Mouse (Mus musculus): ENCODE data around the gene Lalba. TPM values are rescaled to one million over a fixed set of nuclear protein-coding genes. Genes with fewer than 3 reads are reported as not detected.

The Lalba gene
- polyA plus RNA-seq, 1 experiment from 2014 or later: not detected

DNA sequence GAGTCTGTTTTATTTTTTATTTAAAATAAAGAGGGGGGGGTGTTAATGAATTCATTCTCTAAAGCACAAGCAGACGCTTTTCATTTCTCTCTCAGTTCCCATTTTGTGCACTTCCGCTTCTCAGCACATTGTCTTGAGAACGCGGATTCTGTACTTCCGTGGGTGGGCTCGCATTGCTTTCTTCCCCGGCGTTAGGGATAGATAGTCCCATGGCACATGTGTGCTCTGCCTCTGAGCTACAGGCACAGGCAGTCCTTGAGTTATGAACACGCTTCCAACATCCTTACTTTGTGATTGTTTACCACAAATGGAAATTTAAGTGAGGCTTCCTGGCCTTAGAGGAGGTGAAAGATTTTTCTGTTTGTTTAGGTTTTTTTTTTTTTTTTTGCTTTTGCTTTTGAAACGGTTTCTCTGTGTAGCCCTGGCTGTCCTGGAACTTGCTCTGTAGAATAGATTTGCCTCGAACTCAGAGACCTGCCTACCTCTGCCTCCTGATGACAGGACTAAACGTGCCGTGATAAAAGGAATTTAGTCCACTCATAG, 28.9 kb upstream of the Lalba start:
- H3K4me2 ChIP-seq: no peak overlapping the region

DNA sequence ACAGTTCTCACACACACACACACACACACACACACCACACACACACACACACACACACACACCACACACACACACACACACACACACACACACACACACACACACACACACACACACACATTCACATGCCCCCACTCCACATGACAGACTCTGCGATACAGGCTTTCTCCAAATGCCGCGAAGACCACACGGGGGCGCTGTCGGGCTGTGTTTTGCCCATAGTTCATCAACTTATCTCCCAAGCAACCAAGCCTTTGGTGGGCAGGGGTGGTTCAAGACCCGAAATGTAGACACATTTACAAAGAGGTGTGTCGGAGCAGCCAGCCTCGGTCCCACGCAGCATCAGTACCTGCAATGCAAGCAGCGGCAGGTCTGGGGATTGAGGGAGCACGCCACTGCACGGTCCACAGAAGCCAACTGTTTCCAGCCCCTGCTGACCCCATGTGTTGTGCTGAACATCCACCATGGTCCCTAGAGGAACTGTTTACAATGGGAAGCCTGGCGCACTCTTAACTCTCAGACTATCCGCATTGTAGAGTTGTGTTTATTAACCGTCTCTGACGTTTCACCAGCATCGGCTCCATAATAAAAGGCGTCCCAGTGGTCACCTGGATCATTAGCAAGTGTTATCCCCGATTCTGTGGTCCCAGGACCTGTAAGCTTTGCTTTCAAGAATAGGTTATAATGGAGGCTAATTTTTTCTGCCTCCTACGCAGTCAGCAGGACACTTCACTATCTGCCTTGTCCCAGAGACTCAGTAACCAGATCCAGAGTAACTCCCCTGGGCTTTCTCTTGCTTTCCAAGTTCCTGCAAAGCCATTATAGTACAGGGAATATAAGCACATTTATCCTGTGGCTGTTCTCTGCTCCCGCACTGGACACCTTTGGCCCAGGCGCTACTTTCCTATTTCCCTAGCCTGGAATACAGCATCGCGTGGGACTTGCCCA, 28.2 kb upstream of the Lalba start:
- Histone ChIP-seq H3K27ac (no peak overlapping the region), H3K4me3 (peak overlapping the region; percentile 17; the same call in 1 of the 2 replicates), H3K36me3 (replicated peaks) (no peaks in the 10 kb centered on the region), H3K9me3 (no peaks in the 10 kb centered on the region), H3K4me1 (peaks cover 5% of the 10 kb centered on the region; the same call in 1 of the 2 replicates), H3K4me2 (peak overlapping the region; percentile 40), H3K27me3 (replicated peaks) (no peaks in the 10 kb centered on the region), H3K9ac (no peak overlapping the region)
- no peak; the same call in 1 of the 2 replicates for ATAC-seq (replicated peaks)
- WGBS: 22% methylated on average over 25 of the region's 25 CpGs

More for the DNA sequence above, 28.9 kb upstream of the Lalba start:
- 45% methylated on average over 13 of the region's 13 CpGs for WGBS
- Histone ChIP-seq H3K9me3 (no peaks in the 10 kb centered on the region), H3K27ac (no peak overlapping the region), H3K4me1 (peaks cover 5% of the 10 kb centered on the region; the same call in 1 of the 2 replicates), H3K9ac (no peak overlapping the region), H3K4me3 (no peak overlapping the region), H3K27me3 (replicated peaks) (no peaks in the 10 kb centered on the region), H3K36me3 (replicated peaks) (no peaks in the 10 kb centered on the region)
- no peak for ATAC-seq (replicated peaks)

DNA sequence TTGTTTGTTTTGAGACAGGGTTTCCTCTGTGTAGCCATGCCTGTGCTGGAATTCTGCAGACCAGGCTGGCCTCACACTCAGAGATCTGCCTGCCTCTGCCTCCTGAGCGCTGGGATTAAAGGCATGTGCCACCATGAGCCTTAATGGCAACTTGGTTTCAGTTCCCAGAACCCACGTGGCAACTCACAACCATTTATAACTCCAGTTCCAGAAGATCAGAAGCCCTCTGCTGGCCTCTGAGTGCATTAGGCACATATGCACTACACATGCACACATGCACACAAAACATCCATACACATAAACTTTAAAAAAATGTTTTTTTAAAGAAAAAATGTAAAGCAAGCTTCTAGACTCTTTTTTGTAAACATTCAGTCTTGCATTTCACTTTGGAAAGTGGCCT, 26.9 kb upstream of the Lalba start:
- Histone ChIP-seq H3K9ac (no peak overlapping the region), H3K9me3 (no peaks in the 10 kb centered on the region), H3K27me3 (replicated peaks) (no peaks in the 10 kb centered on the region), H3K4me3 (no peak overlapping the region), H3K4me1 (peaks cover 5% of the 10 kb centered on the region; the same call in 1 of the 2 replicates), H3K36me3 (replicated peaks) (no peaks in the 10 kb centered on the region), H3K27ac (no peak overlapping the region), H3K4me2 (no peak overlapping the region)
- WGBS: 64% methylated on average over 2 of the region's 2 CpGs
- no peak for ATAC-seq (replicated peaks)

DNA sequence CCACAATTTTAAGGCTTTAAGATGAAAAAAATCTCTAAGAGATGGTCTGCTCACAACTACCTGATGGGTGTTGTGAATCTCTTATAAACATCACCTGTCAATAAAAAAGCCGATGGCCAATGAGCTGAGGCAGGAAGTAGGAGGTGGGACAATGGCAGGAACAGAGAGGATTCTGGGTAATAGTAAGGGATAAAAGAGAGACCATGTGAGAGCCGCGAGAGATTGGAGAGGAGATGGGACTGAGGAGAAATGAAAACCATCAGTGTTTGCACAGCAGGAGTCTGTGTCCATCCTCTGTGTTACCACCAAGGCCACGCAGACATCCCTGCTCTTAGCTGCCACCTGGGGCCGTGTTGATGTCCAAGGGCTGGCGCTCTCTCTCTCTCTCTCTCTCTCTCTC, 24.8 kb upstream of the Lalba start:
- Histone ChIP-seq H3K4me2 (no peak overlapping the region), H3K27ac (no peak overlapping the region), H3K4me1 (peaks cover 5% of the 10 kb centered on the region; the same call in 1 of the 2 replicates), H3K9ac (no peak overlapping the region), H3K36me3 (replicated peaks) (no peaks in the 10 kb centered on the region), H3K4me3 (no peak overlapping the region), H3K27me3 (replicated peaks) (no peaks in the 10 kb centered on the region), H3K9me3 (no peaks in the 10 kb centered on the region)
- ATAC-seq (replicated peaks): no peak
- 83% methylated on average over 5 of the region's 6 CpGs for WGBS

DNA sequence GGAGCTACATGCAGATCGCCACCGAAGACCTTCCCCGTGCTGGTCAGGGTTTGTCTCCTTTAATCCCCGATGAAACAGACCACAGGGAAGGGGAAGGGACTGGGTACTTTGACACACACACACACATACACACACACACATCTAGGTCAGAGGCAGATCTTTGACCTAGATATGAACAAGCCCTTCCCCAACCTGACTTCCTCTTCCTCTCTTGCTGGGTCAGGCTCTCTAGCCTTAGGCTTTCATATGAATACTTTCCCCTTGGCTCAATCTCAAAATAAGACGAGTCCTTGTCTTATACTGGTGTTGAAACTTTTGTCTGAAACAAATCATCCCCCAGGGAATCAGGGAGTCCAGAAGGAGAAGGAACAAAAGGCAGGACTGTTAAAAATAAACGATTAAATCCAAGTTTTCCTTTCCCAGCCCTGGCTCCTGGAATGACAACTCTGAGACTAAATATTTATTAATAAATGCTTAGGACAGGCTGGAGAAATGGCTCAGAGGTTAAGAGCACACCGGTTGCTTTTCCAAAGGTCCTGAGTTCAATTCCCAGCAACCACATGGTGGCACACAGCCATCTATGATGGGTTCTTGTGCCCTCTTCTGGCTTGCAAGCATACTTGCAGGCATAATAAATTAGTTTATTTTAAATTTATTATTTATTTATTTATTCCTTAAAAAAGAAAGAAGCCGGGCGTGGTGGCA, 23.9 kb upstream of the Lalba start:
- 83% methylated on average over 9 of the region's 9 CpGs for WGBS
- Histone ChIP-seq H3K36me3 (replicated peaks) (no peaks in the 10 kb centered on the region), H3K4me3 (no peak overlapping the region), H3K27ac (no peak overlapping the region), H3K4me1 (peaks cover 5% of the 10 kb centered on the region; the same call in 1 of the 2 replicates), H3K4me2 (no peak overlapping the region), H3K9me3 (no peaks in the 10 kb centered on the region), H3K27me3 (replicated peaks) (no peaks in the 10 kb centered on the region), H3K9ac (no peak overlapping the region)
- no peak for ATAC-seq (replicated peaks)

DNA sequence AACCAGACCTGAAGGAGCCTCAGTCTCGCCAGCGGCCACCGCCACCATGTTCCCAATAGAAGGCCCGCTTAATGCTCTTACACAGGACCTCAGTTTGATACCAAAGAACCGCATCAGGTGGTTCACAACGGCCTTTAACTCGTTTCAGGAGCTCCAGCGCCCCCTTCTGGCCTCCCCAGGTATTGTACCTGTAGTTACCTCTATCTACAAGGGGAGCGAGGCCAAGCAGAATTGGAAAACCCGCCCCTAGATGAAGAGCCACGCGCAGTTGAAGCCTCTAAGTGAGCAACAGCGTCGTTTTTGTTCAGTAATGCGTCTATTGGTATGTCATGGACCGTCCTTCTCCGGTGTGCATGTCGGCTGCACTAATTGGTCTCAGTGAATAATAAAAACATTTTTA, 22.0 kb upstream of the Lalba start:
- WGBS: 11% methylated on average over 18 of the region's 18 CpGs

DNA sequence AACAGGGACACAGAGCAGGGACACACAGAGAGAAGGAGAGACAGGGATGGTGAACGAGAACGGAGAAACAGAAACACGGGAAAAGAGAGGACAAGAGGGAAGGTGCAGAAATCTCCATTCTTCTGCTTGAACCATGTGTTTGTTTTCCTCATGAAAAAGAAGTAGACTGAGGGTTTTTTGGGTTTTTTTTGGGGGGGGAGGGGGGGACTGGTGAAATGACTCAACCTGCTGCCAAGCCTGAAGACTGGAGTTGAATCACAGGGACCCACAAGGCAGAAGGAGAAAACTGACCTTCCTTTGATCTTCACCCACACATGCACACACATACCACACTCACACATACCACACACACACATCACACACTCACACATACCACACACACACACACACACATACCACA, 20.8 kb upstream of the Lalba start:
- H3K4me1 ChIP-seq: no peaks in the 10 kb centered on the region
- H3K4me3 ChIP-seq: no peak overlapping the region
- no peak for ATAC-seq (replicated peaks)
- 84% methylated on average over 3 of the region's 3 CpGs for WGBS
- H3K4me2 ChIP-seq: no peak overlapping the region
- H3K36me3 ChIP-seq (replicated peaks): no peaks in the 10 kb centered on the region
- H3K9me3 ChIP-seq: no peaks in the 10 kb centered on the region
- H3K27ac ChIP-seq: no peak overlapping the region
- no peaks in the 10 kb centered on the region for H3K27me3 ChIP-seq (replicated peaks)
- no peak overlapping the region for H3K9ac ChIP-seq

More for the DNA sequence above, 22.0 kb upstream of the Lalba start:
- Histone ChIP-seq H3K4me3 (no peak overlapping the region), H3K9ac (no peak overlapping the region), H3K4me2 (no peak overlapping the region), H3K4me1 (no peaks in the 10 kb centered on the region), H3K27ac (no peak overlapping the region), H3K27me3 (replicated peaks) (no peaks in the 10 kb centered on the region), H3K36me3 (replicated peaks) (no peaks in the 10 kb centered on the region), H3K9me3 (no peaks in the 10 kb centered on the region)
- ATAC-seq (replicated peaks): no peak

DNA sequence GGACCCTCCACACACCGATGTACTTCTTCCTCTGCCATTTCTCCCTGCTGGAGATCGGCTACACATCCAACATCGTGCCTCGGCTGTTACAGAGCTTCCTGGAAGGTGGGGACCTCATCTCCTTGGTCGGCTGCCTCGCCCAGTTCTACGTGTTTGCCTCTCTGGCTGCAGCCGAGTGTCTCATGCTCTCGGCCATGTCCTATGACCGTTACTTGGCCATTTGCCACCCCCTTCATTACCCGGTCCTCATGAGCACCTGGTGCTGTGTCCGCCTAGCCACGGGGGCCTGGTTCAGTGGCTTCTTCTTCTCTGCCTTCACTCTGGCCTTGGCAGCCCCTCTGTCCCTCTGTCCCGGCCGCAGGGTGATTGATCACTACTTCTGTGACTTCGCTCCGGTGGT, 15.1 kb upstream of the Lalba start:
- Histone ChIP-seq H3K4me2 (no peak overlapping the region), H3K27ac (no peak overlapping the region), H3K4me1 (no peaks in the 10 kb centered on the region), H3K4me3 (no peak overlapping the region), H3K9ac (no peak overlapping the region), H3K36me3 (replicated peaks) (no peaks in the 10 kb centered on the region), H3K27me3 (replicated peaks) (no peaks in the 10 kb centered on the region), H3K9me3 (no peaks in the 10 kb centered on the region)
- 92% methylated on average over 17 of the region's 17 CpGs for WGBS
- ATAC-seq (replicated peaks): no peak

DNA sequence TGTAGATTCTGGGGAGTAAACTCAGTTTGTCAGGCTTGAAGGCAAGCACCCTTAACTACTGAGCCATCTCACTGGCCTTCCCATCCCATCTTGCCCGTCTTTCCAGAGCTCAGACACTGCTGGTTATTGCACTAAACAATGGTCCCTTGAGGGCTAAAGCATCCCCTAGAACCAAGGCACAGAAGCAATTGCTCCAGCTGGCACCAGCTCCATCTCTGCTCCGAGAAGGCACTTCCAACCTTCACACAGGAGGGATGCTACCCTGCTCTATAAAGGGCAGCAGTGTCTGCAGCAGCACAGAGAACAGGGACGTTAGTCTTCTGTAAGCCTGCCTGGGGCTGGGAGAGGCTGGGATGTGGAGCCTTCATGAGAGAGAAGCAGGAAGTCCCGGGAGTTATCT, 9.6 kb upstream of the Lalba start, which contains the start of gene Olfr279:
TSS of gene Olfr279 (plus strand) at position 301 of the 400 bp plus-strand sequence.
- no peak within 1 kb of the TSS for H3K4me3 ChIP-seq
- no peaks in the 10 kb centered on the region for H3K36me3 ChIP-seq (replicated peaks)
- no peaks in the 10 kb centered on the region for H3K9me3 ChIP-seq
- H3K4me1 ChIP-seq: no peaks in the 10 kb centered on the region
- no peak within 1 kb of the TSS for H3K4me2 ChIP-seq
- H3K27me3 ChIP-seq (replicated peaks): no peaks in the 10 kb centered on the region
- H3K9ac ChIP-seq: no peak within 1 kb of the TSS
- no peak for ATAC-seq (replicated peaks)
- H3K27ac ChIP-seq: no peak within 1 kb of the TSS
- WGBS: 58% methylated on average over 4 of the region's 4 CpGs

DNA sequence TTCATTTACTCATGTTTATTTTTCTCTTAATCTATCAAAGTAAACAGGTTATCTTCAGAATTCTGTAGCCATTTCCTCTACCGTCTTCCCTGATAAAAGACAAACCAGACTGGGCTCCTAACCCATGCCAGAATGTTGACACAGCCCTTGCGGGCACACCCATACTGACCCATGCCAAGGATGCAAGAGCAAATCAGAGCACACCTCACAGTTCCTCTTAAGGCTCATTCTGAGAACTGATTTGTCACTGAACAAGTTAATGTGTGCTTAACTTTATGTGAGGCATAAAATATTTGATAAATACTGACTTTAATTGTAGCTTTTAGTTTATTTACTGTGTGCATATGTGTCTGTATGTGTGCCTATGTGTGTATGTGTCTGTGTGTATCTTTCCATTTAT, 8.8 kb upstream of the Lalba start:
- Histone ChIP-seq H3K4me2 (no peak overlapping the region), H3K9me3 (no peaks in the 10 kb centered on the region), H3K27ac (no peak overlapping the region), H3K9ac (no peak overlapping the region), H3K27me3 (replicated peaks) (no peaks in the 10 kb centered on the region), H3K4me3 (no peak overlapping the region), H3K36me3 (replicated peaks) (no peaks in the 10 kb centered on the region), H3K4me1 (no peaks in the 10 kb centered on the region)
- WGBS: 88% methylated on average over 2 of the region's 2 CpGs
- ATAC-seq (replicated peaks): no peak

DNA sequence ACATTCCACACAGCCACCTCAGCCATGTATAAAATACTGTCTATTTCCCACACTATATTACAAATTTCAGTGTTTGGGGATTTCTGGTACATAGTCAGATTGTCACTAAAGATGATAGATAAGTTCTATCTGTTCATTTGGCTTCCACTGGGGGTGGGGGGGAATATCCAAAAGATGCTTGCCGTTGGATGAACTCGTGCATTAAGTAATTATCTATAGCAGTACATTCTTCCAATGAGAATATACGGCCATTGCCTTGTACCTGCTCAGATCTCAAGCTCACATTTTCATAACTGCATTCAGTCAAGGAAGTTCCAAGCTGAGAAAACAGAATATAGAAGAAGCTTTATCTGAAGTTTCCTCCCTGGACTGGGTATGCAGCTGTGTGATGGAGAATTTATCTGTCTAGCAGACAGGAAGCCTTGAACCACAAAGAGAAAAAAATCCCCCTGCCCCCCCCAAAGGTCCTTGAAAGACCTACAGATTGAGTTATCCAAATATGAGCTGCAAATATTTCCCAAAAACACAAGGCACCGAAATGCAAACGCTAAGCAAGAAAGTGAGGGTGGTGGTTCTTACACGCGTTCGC, 4.0 kb upstream of the Lalba start:
- Histone ChIP-seq H3K36me3 (replicated peaks) (no peaks in the 10 kb centered on the region), H3K9ac (no peak overlapping the region), H3K4me1 (no peaks in the 10 kb centered on the region), H3K9me3 (no peaks in the 10 kb centered on the region), H3K27ac (no peak overlapping the region), H3K4me2 (no peak overlapping the region), H3K4me3 (no peak overlapping the region), H3K27me3 (replicated peaks) (no peaks in the 10 kb centered on the region)
- 94% methylated on average over 8 of the region's 8 CpGs for WGBS
- no peak for ATAC-seq (replicated peaks)

Measured in midbrain, embryonic 15.5 days (tissue).